Mouse (Mus musculus) cortical plate, adult 2 months (tissue): Measurements from ENCODE around the gene Tsc22d3. TPM values are rescaled to one million over a fixed set of nuclear protein-coding genes. Genes with fewer than 3 reads are reported as not detected.

Experiments
- H3K27ac ChIP-seq: fragments of 200-500 bp; 2 replicates; pipeline ENCODE4 v1.5.1; 2012; ENCODE audit warnings: low read length, control low read depth, inconsistent platforms; ENCODE audit not compliant: insufficient read depth
- H3K4me1 ChIP-seq: fragments of 200-500 bp; 2 replicates; pipeline ENCODE4 v1.6.1; 2011; ENCODE audit warnings: low read length; ENCODE audit not compliant: control insufficient read depth, insufficient read depth
- H3K4me3 ChIP-seq: fragments of 200-500 bp; 2 replicates; pipeline ENCODE4 v1.5.1; 2011; ENCODE audit warnings: mild to moderate bottlenecking, low read length, control low read depth; ENCODE audit not compliant: insufficient read depth
- CTCF ChIP-seq: fragments of 200-500 bp; IDR thresholded peaks from 2 replicates; pipeline ENCODE4 v1.5.1; 2011; ENCODE audit warnings: mild to moderate bottlenecking, control low read depth, low read length; ENCODE audit not compliant: insufficient read depth; ENCODE audit errors: extremely low read depth
- POLR2A ChIP-seq: fragments of 200-500 bp; IDR thresholded peaks from 2 replicates; pipeline ENCODE4 v1.6.1; 2011; ENCODE audit warnings: mild to moderate bottlenecking, low read length, control low read depth; ENCODE audit not compliant: insufficient read depth; ENCODE audit errors: extremely low read depth
- polyA plus RNA-seq: library from polyadenylated mRNA; depleted of rRNA; stranded (reverse); fragments of >200 nt; gene quantifications from 2 replicates; pipeline ENCODE4 v1.2.3, GENCODE M21; 2012

Tsc22d3 gene
- polyA plus RNA-seq, 1 experiment = 119 TPM

DNA sequence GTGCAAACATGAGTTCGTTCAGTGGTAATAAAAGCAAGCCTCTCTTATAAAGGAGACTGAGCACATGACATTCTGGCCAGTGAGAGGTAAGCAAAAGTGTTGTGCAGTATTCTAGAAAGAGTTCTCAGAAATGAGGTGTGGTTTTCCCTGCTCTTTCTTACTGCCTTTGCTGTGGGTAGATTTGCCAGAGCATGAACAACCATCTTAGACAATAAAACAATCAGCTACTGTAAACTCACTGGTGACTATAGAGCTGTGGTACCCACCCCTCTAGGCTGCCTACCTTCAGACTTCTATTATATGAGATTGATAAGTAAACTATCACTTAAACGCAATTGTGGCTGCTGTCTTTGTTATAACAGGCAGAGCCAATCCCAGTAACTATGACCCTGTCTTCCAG lies 69.1 kb downstream of the Tsc22d3 start:
- no peak overlapping the region for H3K4me3 ChIP-seq
- H3K4me1 ChIP-seq = no peaks in the 10 kb centered on the region
- no peak overlapping the region for H3K27ac ChIP-seq
- TF ChIP-seq CTCF (no peak), POLR2A (no peak)

DNA sequence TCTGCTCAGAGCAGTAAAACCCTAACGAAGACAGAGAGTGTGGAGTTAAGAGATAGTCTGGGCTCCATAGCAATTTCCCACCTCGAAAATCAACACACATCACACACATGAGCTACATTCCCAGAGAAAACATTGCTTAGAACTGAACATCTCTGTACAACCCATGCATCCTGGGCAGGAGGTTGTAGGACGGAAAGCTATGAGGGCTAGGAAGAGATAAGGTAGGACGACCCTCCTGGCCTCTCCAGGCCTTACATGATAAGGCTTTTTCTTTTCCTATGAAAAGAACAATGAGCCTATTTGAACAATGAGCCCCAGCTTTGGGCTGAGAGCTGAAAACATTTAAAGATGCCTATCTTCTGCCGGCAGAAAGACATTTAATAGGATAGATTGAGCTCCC lies 69.8 kb downstream of the Tsc22d3 start:
- TF ChIP-seq POLR2A (no peak), CTCF (no peak)
- Histone ChIP-seq H3K4me1 (no peaks in the 10 kb centered on the region), H3K27ac (no peak overlapping the region), H3K4me3 (no peak overlapping the region)

DNA sequence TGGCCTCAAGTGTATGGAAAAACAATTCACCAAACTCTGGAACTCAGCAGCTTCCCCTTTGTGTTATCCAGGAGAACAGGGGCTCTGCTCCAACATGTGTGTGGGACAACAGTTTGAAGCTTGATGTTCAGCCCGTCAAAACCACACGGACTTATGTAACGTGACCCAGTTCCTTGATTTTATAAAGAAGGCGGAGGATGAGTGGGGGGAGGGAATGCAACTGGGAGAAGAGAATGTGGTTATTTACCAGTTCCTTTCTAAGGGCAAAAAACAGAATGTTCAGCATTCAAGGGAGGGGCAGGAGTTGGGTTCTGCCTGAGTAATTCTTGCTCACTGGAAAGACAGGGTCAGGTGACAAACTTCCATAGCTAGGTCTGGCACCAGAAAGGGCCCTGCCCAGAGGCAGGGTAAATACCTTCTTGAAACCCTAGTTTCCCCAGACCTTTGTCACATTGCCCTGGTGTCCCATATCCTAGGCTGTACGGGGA lies 71.3 kb downstream of the Tsc22d3 start:
- Histone ChIP-seq H3K4me3 (no peak overlapping the region), H3K27ac (no peak overlapping the region), H3K4me1 (no peaks in the 10 kb centered on the region)
- TF ChIP-seq POLR2A (no peak), CTCF (no peak)

DNA sequence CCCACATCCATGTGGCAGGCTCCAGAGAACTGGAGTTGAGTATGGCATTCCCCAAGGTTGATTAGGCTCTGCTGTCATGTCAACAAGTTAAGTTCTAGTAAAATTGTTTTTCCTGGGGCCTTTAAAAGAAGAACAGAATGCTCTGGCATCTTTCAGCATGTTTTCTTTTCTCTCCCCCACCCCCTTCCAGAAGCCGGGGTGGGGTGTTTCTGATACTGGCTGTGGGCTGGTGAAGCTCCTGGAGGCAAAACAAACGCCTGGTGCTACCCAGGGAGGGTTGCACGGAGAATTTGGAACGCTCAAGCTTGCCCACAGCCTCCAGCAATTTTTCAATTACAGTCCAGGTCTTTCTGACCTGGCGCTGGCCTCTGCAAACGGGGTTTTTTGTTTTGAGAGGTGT lies 73.2 kb downstream of the Tsc22d3 start:
- TF ChIP-seq CTCF (no peak), POLR2A (no peak)
- no peak overlapping the region for H3K4me3 ChIP-seq
- H3K4me1 ChIP-seq = no peaks in the 10 kb centered on the region
- H3K27ac ChIP-seq = no peak overlapping the region

DNA sequence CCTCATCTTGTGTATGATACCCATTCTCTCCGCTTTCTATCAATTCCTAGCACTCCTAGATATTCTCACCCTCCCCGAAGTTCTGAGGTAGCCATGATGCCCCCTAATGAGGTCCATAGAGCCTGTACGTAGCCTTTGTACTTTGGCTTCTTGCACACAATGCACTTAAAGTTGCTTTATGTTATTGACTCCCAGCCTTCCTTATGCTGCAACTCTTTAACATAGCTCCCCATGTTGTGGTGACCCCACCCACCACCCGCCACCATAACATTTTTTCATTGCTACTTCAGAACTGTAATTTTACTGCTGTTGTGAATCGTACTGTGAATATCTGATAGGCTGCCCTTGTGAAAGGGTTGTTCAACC lies 74.2 kb downstream of the Tsc22d3 start:
- TF ChIP-seq CTCF = no peak
- no peak for TF ChIP-seq POLR2A
- Histone ChIP-seq H3K4me3 (no peak overlapping the region), H3K27ac (no peak overlapping the region), H3K4me1 (no peaks in the 10 kb centered on the region)

DNA sequence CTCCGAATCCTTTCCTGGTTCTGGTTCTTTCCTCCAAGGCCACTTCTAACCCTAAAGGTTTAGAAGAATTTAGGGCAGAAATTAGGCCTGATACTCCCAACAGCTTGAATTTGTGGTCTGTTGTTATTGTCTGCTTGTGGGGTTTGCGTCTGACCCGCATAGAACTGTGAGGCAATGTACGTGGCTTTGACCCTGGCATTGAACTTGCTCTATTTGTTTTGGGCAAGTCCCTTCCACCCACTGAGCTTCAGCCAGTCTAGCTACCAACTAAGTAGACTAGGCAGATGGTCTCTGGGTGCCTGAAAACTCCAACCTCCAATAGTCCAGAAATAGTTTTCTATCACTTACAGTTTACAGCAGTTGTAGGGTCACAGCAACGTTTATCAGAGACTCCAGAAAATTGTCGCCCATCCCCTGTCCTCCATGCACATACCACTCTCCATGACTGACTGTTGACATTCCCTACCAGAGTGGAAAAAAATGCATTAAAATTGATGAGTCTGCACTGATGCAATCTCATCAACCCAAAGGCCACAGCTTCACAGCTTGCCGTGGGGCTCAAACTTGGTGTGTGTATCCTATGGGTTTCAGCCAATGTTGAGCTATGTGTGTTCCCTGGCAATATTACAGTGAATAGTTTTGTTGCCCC lies 74.7 kb downstream of the Tsc22d3 start:
- no peaks in the 10 kb centered on the region for H3K4me1 ChIP-seq

DNA sequence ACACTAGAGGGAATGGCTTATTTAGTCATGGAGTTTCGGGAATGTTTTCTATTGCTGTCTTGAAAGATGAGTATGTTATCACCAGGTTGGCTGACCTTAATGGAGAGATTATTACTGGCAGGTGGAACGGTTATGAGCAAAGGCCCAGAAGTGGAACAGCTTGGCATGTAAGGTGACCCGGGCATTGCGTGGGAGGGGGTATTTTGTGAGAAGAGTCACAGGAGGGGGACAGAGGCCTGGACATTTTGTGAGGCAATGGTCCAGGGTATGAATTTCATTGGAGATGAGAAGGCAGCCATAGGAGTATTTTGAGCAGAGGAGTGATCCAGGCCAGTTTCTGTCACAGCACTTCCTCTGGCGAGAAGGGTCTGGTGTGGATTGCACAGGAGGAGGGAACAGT lies 76.2 kb downstream of the Tsc22d3 start:
- H3K27ac ChIP-seq = no peak overlapping the region
- no peaks in the 10 kb centered on the region for H3K4me1 ChIP-seq
- no peak for TF ChIP-seq POLR2A
- TF ChIP-seq CTCF = no peak
- no peak overlapping the region for H3K4me3 ChIP-seq

More for the DNA sequence above, 74.7 kb downstream of the Tsc22d3 start:
- Histone ChIP-seq H3K4me3 (no peak overlapping the region), H3K27ac (no peak overlapping the region)
- TF ChIP-seq POLR2A = no peak
- no peak for TF ChIP-seq CTCF

DNA sequence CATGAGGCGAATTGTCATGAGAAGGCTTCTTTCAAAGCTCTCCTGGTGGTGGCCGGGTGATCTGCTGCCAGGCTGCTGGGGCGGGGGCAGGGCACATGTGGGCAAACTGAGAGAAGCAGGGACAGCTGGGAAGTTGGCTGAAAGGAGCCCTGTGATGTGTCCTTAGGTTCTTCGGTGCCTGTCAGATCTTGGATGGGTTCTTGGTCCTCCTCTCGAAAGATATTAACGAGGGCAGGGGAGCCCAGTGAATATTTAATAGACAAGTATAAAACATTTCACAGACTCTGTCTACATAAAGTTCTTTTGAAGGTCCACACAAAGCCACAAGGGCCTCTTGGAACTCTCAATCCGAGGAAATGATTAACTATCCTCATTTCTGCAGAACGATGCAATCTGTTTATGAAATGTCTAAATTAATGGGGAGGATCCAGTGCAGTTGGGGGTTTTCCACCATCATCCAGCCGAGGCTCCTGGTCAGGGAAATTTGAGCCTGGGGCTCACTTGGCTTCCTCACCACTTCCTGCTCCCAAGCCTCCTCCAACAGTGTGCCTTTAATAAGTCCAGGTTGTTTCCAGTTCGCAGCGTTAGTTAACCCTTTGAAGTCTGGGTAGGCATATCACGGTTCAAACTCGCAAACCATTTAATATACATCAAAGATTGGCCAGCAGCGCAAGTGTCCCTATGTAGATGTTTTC lies 78.2 kb downstream of the Tsc22d3 start:
- TF ChIP-seq POLR2A = no peak
- no peak overlapping the region for H3K4me3 ChIP-seq
- H3K27ac ChIP-seq = no peak overlapping the region
- H3K4me1 ChIP-seq = no peaks in the 10 kb centered on the region

DNA sequence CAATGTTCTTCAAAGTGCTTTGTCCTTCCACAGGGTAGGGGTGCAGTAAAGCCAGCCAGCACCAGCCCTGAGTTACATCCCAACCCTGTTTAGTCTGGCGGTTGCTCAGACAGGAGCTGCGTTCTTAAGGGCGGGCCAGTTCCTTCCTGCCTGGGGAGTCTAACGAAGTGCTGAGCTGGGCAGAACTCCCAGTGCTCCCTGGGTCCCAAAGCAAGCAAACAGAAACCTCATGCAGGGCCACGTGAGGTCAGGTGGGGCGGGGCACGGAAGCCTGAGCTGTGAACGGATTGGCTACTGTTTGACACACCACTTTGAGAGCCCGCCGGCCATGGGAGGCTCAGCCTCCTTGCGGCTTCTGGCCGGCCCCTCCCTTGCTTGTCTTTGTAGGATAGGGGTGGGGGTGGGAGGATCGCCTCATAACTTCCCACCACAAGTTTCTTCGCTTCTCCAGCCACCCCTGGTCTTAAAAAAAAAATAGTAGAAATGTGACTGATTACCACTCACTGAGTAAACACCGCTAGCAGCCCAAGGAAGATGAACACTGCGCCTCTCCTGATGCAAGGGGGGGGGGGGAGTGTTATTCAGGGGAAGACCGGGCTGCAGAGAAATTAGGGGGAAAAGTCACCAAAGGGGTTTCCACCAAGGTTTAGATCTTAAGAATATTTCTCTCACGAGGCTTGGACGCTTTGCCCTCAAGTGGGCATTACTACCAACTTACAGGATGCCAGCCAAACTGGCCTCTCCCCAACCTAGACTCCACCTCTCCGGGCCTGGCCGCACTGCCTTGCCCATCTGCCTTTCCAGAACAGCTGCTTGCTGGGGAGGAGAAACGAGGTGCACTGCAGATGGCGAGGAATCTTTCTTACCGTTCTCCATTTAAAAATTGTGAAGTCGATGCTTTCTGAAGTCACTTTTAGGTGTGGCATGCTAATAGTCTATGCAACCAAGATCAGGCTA lies 80.0 kb downstream of the Tsc22d3 start:
- Histone ChIP-seq H3K27ac (peak overlapping the region; percentile 78; the same call in 1 of the 2 replicates), H3K4me3 (no peak overlapping the region), H3K4me1 (no peaks in the 10 kb centered on the region)
- no peak for TF ChIP-seq POLR2A
- TF ChIP-seq CTCF = no peak

DNA sequence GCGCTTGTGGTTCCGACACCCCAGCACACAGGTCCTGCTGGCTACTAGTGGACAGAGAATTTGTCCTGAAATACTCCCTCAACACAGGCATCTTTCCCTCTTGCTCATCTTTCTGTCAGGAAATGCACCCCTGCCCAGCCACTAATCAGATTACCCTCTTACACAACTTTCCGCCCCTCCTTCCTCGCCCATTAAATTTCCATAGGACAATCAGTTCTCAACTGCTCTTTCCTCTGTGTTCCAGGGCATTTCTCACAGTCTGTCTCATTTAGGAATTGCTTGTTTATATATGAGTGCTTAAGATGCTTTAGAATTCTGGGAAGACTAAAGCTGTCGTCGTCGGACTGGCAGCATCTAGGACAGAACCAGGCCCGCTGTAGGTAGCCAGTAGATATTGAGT lies 82.1 kb downstream of the Tsc22d3 start:
- no peak overlapping the region for H3K27ac ChIP-seq
- H3K4me1 ChIP-seq = no peaks in the 10 kb centered on the region
- no peak for TF ChIP-seq POLR2A
- TF ChIP-seq CTCF = no peak
- no peak overlapping the region for H3K4me3 ChIP-seq
